Mouse (Mus musculus): ENCODE data around the gene Srarp. TPM values are rescaled to one million over a fixed set of nuclear protein-coding genes. Genes with fewer than 3 reads are reported as not detected.

Gene Srarp
- total RNA-seq, 1 experiment from 2014 or later = not detected

DNA sequence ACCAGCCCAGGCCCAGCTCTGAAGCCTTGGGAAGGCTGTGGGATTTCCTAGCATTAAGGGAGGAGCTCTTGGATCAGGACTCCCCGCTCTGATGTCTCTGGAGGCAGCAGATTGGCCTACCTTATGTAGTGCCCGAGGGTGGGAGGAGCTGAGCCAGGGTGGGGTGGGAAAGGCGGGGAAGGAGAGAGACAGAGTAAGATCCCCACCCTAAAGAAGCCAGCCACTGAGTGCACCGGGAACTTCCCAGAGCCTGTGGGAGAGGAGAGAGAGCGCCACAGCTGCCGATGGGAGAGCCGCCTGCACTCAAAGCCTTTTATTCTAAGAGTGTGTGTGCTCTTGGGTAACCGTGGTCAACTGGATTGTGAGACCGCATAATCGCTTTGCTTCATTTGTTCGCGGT is 25.2 kb upstream of the Srarp start:
- no peak for ATAC-seq (replicated peaks in 1 of 2; ENCODE audit: insufficient read depth in 1 of 2, low FRiP score in 2 of 2, low TSS enrichment in 1 of 2, low read depth in 1 of 2, poor library complexity in 2 of 2, severe bottlenecking in 2 of 2)

DNA sequence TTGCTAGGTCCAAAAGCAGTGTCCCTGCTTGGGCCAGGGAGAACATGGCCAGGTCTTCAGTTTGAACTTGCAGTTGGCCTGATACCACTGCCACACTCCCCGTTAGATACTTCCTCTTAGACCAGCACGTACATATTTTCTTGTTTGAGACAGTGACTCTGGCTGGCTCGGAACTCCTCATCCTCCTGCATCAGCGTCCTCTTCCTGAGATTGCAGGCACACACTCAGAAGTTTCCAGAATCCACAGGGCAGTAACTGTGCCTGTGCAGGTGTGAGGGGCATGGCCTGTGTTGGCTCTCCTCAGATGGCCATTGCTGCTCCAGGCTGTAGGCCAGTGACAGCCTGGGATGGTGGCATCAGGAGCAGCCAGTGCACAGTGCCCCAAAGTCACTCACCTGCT is 24.6 kb upstream of the Srarp start:
- ATAC-seq (replicated peaks in 1 of 2; ENCODE audit: insufficient read depth in 1 of 2, low FRiP score in 2 of 2, low TSS enrichment in 1 of 2, low read depth in 1 of 2, poor library complexity in 2 of 2, severe bottlenecking in 2 of 2) = no peak

DNA sequence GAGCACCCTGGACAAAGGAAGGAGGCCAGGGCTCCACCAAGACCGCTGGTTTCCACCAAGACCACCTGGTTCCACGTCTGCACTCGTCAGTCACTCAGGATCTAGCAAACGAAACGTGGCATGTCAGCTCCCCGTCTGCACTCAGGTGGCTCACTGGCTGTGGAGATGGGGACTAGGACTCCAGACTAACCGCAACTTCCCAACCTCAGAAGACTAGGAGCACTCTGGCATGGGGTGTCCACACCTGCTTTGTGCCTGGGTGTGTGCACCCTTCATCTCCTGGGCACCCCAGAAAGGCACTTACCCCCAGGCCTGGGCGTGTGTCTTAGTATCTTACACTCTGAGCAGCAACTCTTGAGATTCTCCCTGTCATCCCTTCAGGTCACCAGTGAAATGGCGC is 23.9 kb upstream of the Srarp start:
- no peak for ATAC-seq (replicated peaks in 1 of 2; ENCODE audit: insufficient read depth in 1 of 2, low FRiP score in 2 of 2, low TSS enrichment in 1 of 2, low read depth in 1 of 2, poor library complexity in 2 of 2, severe bottlenecking in 2 of 2)

DNA sequence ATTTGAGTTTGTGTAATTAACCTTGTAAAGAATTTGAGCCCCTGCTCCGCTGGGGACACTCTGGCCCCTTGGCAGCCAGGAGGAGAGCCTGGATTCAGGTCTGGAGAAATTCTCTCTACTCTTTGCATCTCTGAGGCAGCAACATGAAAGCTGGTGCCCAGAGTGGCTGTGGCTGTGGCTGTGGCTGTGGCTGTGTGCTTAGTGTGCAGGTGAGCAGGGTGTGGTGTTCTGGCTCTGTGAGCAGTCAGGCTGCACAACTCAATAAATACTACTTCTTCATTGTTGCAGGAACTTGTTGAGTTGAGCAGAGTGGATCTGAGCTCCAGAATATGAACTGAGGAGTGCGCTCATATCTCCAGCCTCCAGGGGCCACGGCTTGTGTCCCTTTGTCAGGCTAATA is 23.0 kb upstream of the Srarp start:
- ATAC-seq (replicated peaks in 1 of 2; ENCODE audit: insufficient read depth in 1 of 2, low FRiP score in 2 of 2, low TSS enrichment in 1 of 2, low read depth in 1 of 2, poor library complexity in 2 of 2, severe bottlenecking in 2 of 2) = no peak

DNA sequence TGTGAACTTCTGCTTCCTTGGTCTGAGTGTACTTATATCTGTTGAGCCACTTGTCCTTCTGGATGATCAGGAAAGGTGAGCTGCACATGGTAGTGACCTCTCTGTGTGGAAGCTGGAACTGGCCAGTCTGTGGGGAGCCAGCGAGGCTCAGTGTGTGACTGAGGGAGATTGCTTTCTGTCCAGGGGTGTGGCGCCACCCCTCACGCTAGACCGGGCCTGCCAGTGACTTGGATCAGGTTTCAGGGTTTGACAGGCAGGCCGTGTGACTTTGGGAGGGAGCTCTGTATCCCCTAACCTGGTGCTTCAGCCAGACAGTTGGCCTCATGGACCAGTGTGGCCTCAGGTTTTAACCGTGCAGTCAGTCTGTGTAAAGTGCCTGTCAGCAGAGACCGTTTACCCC is 22.3 kb upstream of the Srarp start:
- ATAC-seq (replicated peaks in 1 of 2; ENCODE audit: insufficient read depth in 1 of 2, low FRiP score in 2 of 2, low TSS enrichment in 1 of 2, low read depth in 1 of 2, poor library complexity in 2 of 2, severe bottlenecking in 2 of 2) = no peak

DNA sequence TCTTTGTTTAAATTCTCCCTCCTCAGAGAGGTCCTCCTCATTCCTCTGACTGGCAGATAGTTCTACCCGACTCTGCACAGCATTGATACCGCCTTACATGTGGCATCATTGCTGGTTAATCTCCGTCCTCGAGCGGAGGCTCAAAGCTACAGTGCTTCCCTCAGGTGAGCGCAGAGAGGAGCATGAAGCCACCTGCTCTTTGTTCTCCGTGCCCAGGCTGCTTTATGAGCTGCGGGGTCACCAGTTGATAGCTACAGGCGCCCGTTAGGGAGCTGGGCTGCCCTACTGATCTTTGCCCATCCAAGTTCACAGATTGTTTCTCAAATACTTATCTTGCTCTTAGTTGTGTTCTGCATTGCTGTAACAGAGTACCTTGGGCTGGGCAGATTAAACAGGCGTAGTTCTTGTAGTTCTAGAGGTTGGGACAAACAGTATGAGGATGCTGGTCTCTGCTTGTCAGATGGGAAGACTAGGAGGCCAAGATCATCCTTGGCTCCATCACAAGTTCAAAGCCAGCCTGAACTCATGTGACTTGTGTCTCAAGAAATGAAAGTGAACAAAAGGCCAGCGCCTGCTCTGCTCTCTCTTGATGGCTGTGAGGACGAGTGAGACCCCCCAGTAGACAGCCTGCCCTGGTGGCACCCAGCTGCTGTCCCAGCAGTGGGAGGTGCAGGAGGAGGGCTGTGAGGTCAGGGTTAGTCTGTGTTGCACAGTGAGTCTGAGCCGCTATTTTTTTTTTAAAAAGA is 20.5 kb upstream of the Srarp start:
- no peak for ATAC-seq (replicated peaks in 1 of 2; ENCODE audit: insufficient read depth in 1 of 2, low FRiP score in 2 of 2, low TSS enrichment in 1 of 2, low read depth in 1 of 2, poor library complexity in 2 of 2, severe bottlenecking in 2 of 2)

DNA sequence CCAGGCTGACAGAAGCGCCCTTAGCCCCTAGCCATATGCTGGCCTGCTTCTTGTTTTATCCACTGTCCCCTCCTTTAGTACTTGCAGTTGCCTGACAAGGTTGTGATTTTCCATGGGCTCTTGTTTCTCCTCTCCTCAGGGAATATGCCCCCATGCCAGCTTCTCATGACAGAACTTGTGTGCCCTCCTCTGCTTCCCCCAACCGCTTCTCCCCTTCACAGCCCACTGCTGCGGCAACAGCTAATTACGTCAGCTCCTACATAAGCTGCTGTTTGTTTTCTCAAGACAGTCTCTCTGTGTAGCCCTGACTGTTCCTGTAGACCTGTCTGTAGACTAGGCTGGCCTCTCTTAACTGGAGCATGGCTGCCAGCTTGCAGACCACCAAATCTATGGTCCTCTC is 19.6 kb upstream of the Srarp start:
- no peak for ATAC-seq (replicated peaks in 1 of 2; ENCODE audit: insufficient read depth in 1 of 2, low FRiP score in 2 of 2, low TSS enrichment in 1 of 2, low read depth in 1 of 2, poor library complexity in 2 of 2, severe bottlenecking in 2 of 2)

DNA sequence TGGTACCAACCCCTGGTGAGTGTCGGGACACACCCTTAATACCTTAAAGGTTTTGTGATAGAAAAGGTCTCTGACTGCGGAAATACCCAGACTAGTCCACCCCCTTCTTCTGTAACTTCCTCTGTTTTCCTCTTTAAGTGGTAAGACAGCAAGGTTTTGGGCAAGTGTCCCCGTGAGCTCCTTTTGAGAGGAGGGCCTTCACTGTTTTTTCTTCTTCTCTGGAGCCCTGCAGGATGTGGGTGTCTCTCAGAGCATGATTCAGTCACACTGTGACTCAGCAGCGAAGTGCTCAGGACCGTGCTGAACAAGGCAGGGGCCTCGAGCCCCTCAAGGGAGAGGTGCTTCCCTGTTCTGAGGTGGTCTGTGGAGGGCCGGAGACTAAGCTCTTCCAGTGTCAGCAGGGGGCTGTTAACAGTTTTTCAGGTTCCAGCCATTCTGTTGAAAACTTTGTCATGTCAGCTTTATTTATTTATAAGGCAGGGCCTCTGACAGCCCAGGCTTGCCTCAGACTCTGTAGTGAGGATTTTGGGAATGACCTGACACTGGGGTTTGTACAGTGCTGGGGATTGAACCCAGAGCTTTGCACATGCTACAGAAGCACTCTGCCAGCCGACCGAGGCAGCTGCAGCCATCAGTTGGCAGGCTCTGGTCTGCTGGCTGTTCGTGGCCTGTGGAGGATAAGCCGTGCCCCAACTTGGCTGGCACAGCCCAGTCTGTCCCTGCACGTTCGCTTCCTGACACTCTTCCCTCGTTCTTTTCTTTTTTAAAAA is 18.9 kb upstream of the Srarp start:
- peak; percentile 86 to 88 for ATAC-seq (replicated peaks in 1 of 2; ENCODE audit: insufficient read depth in 1 of 2, low FRiP score in 2 of 2, low TSS enrichment in 1 of 2, low read depth in 1 of 2, poor library complexity in 2 of 2, severe bottlenecking in 2 of 2)

DNA sequence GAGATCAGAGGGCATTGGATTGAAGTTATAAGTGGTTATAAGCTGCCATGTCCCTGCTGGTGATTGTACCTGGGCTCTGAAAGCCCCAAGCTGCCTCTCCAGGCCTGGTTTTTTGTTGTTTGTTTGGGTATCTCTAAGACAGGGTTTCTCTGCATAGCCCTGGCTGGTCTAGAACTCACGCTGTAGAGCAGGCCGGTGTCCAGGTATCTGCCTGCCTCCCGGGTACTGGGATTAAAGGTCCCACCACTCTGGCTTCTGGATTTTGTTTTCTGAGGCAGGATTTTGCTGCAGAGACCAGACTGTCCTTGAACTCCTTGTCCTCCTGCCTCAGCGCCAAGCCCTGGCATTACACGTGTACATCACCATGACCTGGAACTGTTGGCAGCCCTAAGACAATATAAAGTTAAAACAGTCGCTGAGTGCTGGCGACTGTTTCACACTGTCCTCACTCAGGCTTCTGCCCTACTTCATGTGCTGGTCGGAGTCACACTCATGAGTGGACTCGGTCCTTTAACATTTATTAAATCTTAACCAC is 16.1 kb upstream of the Srarp start:
- no peak for ATAC-seq (replicated peaks in 1 of 2; ENCODE audit: insufficient read depth in 1 of 2, low FRiP score in 2 of 2, low TSS enrichment in 1 of 2, low read depth in 1 of 2, poor library complexity in 2 of 2, severe bottlenecking in 2 of 2)

DNA sequence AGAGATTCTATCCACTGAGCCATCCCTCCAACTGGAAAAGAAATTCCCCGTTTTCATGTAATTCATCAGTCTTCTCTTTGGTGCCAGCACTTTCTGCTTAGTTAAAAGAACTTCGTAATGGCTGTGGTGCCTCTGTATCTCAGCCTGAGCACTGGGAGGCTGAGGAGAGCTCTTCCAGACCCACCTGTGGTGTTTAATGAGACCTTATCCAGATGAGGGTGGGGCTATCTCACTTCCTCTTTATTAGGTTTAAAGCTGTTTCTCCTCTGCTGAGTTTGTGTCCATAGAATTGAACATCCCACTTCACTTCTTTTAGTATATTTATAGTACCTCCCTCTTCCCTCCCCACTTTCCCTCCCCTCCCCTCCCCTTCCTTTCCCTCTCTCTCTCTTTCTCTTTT is 15.3 kb upstream of the Srarp start:
- ATAC-seq (replicated peaks in 1 of 2; ENCODE audit: insufficient read depth in 1 of 2, low FRiP score in 2 of 2, low TSS enrichment in 1 of 2, low read depth in 1 of 2, poor library complexity in 2 of 2, severe bottlenecking in 2 of 2) = no peak

DNA sequence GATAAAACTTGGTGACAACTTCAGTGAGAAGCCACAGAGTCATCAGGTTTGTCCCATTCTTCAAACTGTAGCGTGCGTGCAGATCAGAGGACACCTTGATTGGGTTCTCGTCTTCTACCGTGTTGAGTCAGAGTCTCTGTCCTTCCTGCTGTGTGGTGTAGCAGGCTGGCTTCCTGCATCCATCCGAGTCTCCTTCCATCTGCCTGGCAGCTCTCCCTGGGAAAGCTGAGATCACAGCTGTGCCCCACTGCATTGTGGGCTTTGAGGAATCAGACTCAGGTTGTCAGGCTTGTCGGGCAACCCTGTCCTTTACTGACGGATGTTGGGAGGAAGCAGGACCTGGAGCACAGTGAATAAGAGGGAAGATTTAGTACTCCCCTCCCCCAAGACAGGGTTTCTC is 10.3 kb upstream of the Srarp start:
- ATAC-seq (replicated peaks in 1 of 2; ENCODE audit: insufficient read depth in 1 of 2, low FRiP score in 2 of 2, low TSS enrichment in 1 of 2, low read depth in 1 of 2, poor library complexity in 2 of 2, severe bottlenecking in 2 of 2) = no peak

DNA sequence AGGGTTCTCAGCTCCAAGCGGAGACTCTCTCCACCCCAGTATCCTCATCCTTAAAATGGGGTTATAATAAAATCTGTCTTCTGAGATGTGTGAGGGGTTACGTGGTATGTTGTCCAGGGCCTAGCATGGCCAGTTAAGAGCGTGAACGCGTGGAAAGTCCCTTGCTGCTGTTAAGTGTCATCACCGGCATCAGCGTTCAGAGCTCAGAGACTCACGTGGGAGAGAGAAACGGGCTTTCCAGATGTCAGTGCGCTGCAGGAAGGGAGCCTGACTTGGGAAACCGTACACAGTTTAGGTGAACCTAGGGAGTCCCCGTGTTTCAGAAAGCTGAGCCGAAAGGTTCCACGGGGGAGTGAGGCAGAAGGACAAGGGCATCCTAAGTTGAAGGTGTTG is 9.4 kb upstream of the Srarp start:
- ATAC-seq (replicated peaks in 1 of 2; ENCODE audit: insufficient read depth in 1 of 2, low FRiP score in 2 of 2, low TSS enrichment in 1 of 2, low read depth in 1 of 2, poor library complexity in 2 of 2, severe bottlenecking in 2 of 2) = no peak

DNA sequence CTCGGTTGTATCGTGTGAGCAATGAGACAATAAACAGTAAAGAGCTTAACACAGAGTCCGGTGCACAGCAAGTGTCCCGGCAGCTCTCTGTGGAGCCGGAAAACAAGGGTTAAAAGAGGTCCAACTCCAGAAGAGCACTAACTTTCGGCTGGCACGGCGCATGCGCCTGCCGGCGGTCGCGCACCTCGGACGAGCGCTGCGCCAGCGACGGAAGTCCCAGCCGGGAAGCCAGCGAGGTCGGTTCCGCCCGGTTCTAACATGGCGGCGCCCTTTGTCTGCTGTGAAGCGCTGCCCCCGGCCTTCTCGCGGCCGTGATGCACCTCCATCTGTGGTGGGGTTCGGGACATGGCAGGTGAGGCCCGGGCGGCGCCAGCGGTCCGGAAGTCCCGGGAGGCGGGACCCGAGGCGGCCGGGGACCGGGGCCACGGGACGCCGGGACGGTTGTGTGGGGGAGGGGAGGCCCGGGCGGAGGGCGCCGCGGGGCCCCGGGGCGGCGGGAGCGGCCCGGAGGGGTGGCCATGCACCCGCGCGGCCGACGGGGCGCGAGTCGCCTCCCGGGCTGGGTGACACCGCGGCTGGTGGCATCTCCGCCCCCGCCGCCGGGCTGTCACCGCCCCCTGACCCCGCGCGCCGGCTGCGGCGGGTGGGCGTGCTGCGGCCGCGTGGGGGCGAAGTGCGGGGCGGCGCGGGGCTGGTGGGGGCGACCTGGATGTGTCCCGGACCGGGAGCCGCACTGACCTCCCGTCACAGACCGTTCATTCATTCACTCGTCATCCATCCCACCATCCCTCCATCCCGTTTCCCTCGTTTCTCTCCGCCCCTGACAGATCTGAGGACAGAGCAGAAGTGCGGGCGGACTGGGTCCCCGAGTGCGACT is 8.8 kb upstream of the Srarp start, which contains the start of gene Zbtb17:
Gene Zbtb17, plus strand, starts transcription at position 204 of the 877 bp plus-strand sequence.
- ATAC-seq (replicated peaks in 1 of 2; ENCODE audit: insufficient read depth in 1 of 2, low FRiP score in 2 of 2, low TSS enrichment in 1 of 2, low read depth in 1 of 2, poor library complexity in 2 of 2, severe bottlenecking in 2 of 2) = peak; percentile 89 to 91

DNA sequence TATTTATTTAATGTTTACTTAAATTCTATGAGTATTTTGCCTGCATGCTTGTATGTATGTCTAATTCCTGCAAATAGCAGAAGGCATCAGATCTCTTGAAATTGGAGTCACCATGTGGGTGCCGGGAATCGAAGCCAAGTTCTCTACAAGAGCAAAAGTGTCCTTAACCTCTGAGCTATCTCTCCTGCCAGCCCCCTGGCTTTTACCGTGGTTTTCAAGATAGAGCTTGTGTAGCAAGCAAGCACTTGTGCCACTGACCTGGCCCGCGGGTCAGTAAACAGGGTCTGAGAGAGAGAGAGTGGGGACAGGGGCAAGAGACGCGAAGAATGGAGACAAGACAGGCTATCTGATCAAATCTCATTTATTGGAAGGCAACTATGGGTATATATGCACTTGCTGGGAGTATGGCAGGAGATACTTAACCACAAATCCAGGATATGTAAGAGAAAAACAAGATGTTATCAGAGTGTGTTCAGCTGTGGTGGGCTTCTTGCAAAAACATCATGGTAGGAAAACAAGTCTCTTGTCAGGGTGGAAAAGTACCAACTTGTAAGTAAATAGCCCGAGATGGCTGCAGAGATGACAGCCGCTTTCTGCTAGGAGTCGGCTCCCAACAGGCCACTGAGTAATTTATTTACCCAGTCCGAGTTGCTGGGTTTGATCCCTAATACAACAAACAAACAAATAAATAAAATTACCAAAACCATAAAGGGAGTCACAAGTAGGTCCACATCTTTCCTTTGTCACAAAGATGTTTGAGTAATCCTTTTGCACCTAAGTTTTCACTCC is 7.9 kb upstream of the Srarp start:
- ATAC-seq (replicated peaks in 1 of 2; ENCODE audit: insufficient read depth in 1 of 2, low FRiP score in 2 of 2, low TSS enrichment in 1 of 2, low read depth in 1 of 2, poor library complexity in 2 of 2, severe bottlenecking in 2 of 2) = no peak

DNA sequence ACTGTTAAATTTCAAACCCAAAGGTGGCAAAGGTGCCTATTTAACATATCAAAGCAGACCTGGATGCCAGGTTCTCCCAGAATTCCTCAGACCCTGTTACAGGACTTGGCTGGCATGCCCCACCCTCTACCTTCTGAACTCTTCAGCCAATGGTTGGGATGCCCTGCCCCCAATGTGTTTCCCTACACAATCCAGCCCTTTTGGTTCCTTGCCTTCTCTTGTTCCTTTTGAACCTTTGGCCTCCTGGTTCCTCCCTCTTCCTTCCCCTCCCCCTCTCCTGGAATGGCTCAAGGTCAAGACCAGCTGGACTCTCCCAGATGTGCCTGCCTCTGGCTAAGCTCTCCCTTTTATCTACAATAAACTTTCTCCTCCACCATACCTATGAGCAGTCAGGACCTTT is 5.0 kb upstream of the Srarp start:
- ATAC-seq (replicated peaks in 1 of 2; ENCODE audit: insufficient read depth in 1 of 2, low FRiP score in 2 of 2, low TSS enrichment in 1 of 2, low read depth in 1 of 2, poor library complexity in 2 of 2, severe bottlenecking in 2 of 2) = no peak

DNA sequence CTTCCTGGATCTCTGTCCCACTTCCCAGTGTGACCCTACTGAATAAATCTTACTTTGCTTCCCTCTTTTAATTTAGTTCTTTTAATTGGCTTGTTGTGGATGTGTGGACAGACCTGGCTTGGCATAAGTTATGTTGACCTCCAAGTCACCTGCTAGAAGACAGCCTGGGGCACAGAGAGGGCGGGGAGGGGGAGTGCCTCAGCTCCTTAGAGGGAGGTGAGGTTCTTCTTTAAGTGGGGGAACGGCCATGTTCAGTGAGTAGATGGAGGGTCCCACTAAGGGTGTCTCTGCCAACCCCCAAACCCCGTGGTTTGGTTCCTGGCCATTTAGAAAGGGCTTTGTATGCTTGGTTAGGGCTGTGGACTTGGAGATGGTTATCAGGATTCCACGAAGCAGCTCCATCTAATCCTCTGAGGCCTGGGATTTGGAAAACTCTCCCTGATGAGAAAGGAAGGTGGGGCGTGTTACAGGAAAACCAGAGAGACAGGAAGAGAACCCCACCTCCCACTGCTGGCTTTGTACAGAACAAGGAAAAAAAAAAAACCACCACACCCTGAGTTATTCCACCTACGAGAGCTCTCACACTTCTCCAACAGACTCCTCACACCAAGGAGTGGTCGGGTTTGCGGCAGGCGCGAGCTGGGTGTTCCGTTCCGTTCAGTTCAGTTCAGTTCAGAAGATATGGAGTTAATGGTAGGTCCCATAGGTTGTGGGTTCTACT is 3.3 kb upstream of the Srarp start:
- ATAC-seq (replicated peaks in 1 of 2; ENCODE audit: insufficient read depth in 1 of 2, low FRiP score in 2 of 2, low TSS enrichment in 1 of 2, low read depth in 1 of 2, poor library complexity in 2 of 2, severe bottlenecking in 2 of 2) = no peak

Data from hematopoietic stem cell, adult 5-6 weeks (primary cell).